Mouse (Mus musculus): ENCODE measurements around the gene Icosl.
"Not testable (repeated sequence)": the region's sequence is repeated elsewhere in the genome, so short reads cannot be mapped to it uniquely, and the experiment has no call there.

Icosl gene

GRCm38 (mm10) chr10:78114521-78115092, 45.5 kb downstream of the Icosl start:
- no peak for DNase-seq (ENCODE audit: low spot score in 2 of 2)

GRCm38 (mm10) chr10:78115153-78115552, 46.1 kb downstream of the Icosl start:
- no peak for DNase-seq (ENCODE audit: low spot score in 2 of 2)

GRCm38 (mm10) chr10:78119422-78119821, 50.3 kb downstream of the Icosl start:
- DNase-seq (ENCODE audit: low spot score in 2 of 2): no peak

GRCm38 (mm10) chr10:78124137-78124536, 55.0 kb downstream of the Icosl start:
- not testable (repeated sequence) for DNase-seq (ENCODE audit: low spot score in 2 of 2)

- DNase-seq (ENCODE audit: low spot score in 2 of 2): not testable (repeated sequence)
Measured at GRCm38 (mm10) chr10:78125061-78125460, 56.0 kb downstream of the Icosl start.

GRCm38 (mm10) chr10:78126311-78126710, 57.2 kb downstream of the Icosl start:
- DNase-seq (ENCODE audit: low spot score in 2 of 2): no peak

GRCm38 (mm10) chr10:78127046-78127870, 58.2 kb downstream of the Icosl start:
- no peak for DNase-seq (ENCODE audit: low spot score in 2 of 2)

- no peak for DNase-seq (ENCODE audit: low spot score in 2 of 2)
Measured at GRCm38 (mm10) chr10:78127931-78128330, 58.8 kb downstream of the Icosl start.

GRCm38 (mm10) chr10:78128647-78129046, 59.5 kb downstream of the Icosl start:
- no peak for DNase-seq (ENCODE audit: low spot score in 2 of 2)

GRCm38 (mm10) chr10:78129423-78129822, 60.3 kb downstream of the Icosl start:
- no peak for DNase-seq (ENCODE audit: low spot score in 2 of 2)

GRCm38 (mm10) chr10:78129998-78130397, 60.9 kb downstream of the Icosl start:
- no peak for DNase-seq (ENCODE audit: low spot score in 2 of 2)
